Mouse (Mus musculus): ENCODE measurements around the gene Twf2.

Twf2 gene

DNA sequence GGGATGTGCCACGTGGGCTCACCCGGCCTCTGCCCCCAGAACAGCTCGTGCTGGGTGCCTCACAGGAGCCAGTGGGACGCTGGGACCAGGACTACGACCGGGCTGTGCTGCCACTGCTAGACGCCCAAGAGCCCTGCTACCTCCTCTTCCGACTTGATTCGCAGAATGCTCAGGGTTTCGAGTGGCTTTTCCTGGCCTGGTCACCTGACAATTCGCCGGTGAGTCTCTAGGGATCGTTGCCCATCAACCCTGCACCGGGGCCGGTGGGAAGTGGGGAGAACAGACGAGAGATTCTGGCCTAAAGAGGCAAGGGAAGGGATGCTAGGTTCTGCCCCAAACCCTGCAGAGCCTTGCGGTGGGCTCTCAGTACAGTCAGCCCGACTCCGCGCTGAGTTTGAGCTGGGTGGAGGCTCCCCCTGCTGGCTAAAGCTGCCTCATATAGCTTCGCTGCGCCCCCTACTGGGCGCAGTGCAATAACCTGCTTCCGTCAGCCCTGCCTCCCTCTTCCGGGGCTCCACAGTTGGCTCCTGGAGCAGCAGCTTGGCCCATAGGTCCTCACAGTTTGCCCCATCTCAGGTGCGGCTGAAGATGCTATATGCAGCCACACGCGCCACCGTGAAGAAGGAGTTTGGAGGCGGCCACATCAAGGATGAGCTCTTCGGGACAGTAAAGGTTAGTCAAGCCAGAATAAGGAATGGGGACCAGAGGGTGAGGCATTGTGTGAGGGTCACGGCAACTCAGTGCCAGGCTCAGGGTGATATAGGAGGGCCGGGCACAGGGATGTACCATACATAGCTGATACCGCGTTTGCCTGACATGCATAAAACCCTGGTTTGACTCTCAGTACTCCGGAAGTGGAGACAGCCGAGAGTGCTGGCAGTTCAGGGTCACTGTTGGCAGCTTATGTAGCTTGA, 9.0 kb downstream of the Twf2 start:
- peak; percentile 89 for DNase-seq (ENCODE audit: low spot score)

DNA sequence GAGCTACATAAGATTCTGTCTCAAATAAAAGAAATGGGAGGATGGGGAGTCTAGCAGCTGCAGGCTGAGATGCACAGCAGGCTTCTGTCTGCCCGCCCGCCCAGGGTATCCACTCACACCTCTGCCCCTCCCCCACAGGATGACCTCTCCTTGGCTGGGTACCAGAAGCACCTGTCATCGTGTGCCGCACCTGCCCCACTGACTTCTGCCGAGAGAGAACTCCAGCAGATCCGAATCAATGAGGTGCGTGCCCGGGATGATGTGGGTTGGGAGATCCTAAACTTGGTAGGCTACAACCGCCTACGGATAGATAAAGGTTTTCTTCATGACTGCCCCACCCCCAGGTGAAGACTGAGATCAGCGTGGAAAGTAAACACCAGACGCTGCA, 9.7 kb downstream of the Twf2 start:
- DNase-seq (ENCODE audit: low spot score), result no peak

DNA sequence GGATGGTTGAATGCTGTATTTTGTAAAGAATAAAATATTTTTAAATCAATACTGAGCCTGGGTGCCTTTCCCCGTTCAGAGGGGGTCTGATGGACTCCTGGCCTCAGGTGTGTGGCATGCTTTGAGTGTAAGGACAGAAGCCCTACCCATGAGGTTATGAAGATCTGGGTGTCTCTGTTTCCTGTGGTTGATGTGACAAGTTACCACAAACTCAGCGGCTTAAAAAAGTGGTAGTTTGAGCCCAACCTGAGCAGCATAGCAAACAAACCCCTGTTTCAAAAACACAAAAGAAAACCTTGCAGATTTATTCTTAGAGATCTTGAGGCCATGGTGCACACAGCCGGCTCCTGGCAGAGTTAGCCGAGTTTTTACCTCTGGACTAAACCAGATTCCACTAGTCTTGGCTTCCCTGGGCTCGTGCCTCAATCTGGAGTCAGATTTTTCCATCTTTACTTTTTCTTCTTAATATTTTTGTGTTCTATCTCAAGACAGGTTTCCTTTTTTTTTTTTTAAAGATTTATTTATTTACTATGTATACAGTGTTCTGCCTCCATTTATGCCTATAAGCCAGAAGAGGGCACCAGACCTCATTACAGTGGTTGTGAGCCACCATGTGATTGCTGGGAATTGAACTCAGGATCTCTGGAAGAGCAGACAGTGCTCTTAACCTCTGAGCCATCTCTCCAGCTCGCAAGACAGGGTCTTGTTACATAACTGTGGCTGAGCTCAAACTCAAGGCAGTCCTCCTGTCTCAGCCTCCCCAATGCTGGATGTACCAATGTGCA, 12.6 kb downstream of the Twf2 start:
- DNase-seq (ENCODE audit: low spot score), result no peak

DNA sequence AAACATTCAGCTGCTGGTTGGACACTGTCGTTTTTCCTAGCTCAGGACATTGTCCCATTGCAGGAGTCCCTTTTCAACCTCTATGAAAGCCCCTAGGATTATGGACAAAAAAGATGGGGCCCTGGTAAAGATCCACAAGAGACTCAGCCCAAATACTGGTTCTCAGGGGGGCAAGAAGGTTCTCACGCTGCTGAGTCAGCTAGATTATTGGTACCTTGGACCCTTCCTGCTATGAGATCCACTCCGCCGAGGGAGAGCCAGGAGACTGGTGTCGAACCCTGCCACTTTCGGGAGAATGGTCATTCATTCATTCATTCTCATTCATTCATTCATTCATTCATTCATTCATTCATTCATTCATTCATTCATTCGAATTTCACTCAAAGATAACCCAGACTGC, 14.1 kb downstream of the Twf2 start:
- DNase-seq (ENCODE audit: low spot score), result no peak

DNA sequence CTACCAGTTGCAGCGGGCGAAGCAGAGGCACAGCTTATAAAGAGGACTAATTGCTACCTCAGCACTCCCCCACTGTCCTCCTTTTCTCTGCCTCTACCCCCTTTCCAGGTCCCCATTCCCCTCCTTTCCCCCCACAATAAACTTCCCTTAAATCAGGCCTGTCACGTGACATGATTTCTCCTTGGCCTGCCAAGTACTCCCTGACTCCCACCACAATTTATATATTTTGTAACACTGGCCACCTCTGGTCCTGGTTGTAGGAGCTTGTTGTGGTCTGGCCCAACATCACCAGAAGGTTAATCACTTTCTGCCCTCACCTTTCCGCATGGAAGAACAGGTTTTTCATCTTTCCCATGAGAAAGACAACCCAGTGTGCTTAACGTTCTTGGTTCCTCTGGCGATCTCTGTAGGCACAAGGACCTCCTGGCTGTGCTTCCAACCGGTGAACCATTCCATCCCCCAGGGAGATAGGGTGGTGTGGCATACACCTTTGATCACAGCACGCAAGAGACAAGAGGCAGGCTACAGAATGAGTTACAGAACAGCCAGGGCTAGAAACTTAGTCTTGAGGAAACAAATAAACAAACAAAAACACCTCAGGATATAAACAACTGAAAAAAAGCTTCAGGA, 18.1 kb downstream of the Twf2 start:
- DNase-seq (ENCODE audit: low spot score), result no peak

GRCm38 (mm10) chr9:106222261-106222851, 19.4 kb downstream of the Twf2 start, which contains the start of gene Tlr9:
TSS of gene Tlr9 (plus strand) at chr9:106222598.
- DNase-seq (ENCODE audit: low spot score), result no peak

DNA sequence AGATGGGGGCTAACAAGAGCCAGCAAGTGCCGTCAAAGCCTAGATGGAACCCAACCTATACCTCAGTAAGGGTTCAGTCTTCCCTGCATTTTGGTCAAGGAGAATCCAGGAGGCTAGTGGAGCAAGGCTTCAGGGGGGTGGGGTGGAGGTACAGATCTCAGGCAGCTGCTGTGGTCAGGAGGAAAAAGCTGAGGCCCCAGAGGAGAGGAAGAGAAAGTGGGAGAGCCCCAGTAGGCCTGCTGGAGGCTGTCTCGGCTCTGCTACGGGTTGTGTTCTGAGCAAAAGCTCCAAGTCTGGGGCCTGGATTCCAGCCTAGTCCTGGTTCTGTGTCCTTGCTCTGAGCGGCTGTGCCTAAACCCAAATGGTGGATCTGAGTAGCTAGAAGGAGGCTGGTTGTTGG, 20.1 kb downstream of the Twf2 start:
- no peak for DNase-seq (ENCODE audit: low spot score)

GRCm38 (mm10) chr9:106225469-106226150, 22.7 kb downstream of the Twf2 start:
- DNase-seq (ENCODE audit: low spot score), result no peak

DNA sequence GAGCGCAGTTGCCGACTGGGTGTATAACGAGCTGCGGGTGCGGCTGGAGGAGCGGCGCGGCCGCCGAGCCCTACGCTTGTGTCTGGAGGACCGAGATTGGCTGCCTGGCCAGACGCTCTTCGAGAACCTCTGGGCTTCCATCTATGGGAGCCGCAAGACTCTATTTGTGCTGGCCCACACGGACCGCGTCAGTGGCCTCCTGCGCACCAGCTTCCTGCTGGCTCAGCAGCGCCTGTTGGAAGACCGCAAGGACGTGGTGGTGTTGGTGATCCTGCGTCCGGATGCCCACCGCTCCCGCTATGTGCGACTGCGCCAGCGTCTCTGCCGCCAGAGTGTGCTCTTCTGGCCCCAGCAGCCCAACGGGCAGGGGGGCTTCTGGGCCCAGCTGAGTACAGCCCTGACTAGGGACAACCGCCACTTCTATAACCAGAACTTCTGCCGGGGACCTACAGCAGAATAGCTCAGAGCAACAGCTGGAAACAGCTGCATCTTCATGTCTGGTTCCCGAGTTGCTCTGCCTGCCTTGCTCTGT, 23.3 kb downstream of the Twf2 start:
- no peak for DNase-seq (ENCODE audit: low spot score)

GRCm38 (mm10) chr9:106227790-106228429, 25.0 kb downstream of the Twf2 start:
- no peak for DNase-seq (ENCODE audit: low spot score)

- no peak for DNase-seq (ENCODE audit: low spot score)
Measured at GRCm38 (mm10) chr9:106230051-106230733, 27.3 kb downstream of the Twf2 start.

GRCm38 (mm10) chr9:106230734-106231106, 27.8 kb downstream of the Twf2 start:
- DNase-seq (ENCODE audit: low spot score), result no peak

GRCm38 (mm10) chr9:106231220-106231619, 28.3 kb downstream of the Twf2 start:
- no peak for DNase-seq (ENCODE audit: low spot score)

DNA sequence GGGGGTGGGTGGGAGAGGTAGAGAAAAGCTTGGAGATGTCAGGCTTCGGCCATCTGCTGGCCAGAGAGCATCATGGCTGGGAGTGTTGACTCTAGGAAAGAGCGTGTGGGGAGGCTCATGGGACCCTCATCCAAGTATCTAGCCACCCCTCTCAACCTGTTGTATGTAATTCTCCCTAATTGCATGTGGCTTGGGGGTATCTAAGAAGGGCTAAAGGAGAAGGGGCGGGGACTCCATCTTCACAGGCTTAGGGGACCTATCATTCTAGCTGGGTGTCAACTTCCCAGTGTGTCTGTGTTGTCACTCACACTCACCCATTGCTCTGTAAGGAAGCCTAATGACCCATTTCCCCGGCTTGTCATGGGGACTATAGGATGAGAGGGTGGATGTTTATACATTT, 28.9 kb downstream of the Twf2 start:
- no peak for DNase-seq (ENCODE audit: low spot score)

DNA sequence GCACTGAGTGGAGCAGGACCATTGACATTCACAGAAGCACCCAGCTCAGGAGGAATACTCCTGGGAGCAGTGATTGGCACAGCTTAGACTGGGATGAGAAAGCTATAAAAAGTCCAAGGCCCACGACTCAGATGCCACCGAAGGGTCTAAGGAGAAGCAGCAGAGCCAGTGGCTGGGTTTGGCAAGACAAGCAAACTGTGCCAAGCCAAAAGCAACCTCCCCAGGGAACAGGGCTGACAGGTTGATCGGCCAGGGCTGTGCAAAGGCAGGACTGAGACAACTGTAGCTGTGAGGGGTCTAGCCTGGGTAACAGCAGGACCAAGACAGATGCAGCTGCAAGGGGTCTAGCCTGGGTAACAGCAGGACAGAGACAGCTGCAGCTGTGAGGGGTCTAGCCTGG, 30.0 kb downstream of the Twf2 start:
- no peak for DNase-seq (ENCODE audit: low spot score)

GRCm38 (mm10) chr9:106233953-106234352, 31.0 kb downstream of the Twf2 start:
- DNase-seq (ENCODE audit: low spot score), result no peak

DNA sequence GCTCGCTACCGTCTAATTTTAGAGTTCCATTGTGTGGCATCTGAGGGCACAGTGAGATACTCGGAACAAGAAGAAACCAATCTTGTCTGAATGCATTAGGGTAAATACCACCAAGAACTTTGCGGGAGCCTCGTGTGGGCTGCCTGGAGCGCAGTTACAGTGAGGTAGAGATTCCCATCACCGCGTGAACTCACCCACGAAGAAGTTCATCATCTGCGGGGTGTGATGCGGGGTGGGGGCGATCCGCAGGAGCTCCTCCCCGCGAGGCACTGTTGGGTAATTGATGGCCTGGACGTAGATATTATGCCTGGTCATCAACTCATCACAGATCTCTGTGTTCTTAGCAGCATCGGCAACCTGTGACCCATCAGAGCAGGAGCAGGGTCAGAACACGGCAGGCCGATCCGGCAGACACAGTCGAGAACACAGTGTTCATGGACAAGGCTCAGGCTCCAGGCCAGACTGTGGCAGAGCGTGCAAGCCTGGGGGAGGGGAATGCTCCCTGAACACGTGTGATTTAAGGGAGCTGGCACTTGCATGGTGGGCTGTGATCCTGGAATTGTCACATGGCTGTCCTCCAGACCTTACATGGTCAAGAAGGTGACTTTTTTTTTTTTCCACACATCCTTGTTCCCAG, 32.4 kb downstream of the Twf2 start:
- no peak for DNase-seq (ENCODE audit: low spot score)

DNA sequence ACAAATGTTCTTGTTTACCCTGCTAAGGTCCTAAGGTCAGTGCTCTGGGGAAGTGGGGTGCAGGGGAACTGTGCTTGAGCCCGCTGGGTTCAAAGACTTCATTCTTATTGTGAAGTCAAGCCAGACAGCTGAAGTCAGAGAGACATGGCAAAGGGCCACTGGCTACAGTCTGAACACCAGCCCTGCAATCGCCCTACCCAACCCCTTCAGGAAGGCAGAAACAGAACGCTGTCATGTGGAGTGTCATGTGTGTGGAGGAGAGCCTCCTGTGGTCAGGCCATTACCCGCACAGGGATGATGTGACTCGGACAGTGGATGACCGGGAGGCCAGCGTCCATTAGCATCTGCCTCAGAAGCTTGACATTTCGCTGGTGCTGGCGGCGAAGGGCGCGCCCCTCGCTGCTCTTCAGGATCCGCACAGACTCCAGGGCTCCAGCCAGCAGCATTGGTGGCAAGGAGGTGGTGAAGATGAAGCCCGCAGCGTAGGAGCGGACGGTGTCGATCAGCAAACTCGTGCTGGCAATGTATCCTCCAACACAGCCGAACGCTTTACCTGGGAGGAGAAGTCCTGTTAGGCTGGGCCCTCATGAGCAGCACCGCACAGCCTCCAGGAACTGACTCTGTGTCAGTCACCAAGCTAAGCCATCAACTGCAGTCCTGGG, 33.4 kb downstream of the Twf2 start:
- no peak for DNase-seq (ENCODE audit: low spot score)

GRCm38 (mm10) chr9:106236818-106237211, 33.9 kb downstream of the Twf2 start:
- no peak for DNase-seq (ENCODE audit: low spot score)
